In the genomic region with DNA sequence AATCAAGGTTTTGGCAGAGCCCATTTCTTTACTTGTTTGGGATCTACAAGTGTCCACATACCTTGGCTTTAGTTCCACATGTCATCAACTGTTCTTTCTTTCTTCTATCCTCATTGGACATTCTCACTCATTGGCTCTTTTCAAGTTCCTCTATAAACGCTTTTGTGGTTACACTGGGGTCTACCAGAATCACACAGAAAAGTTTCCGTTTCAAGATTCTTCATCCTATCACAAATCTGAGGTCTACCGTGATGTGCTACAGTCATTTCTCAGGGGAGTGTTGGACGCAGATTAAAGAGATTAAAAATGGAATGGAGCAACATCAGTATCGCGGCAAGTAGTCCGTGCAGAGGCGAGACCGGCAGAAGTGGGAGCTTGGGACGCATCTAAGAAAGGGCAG, we compare ENCODE assay signal across 12 mouse cellular contexts. TPM values are rescaled to one million over a fixed set of nuclear protein-coding genes. Genes with fewer than 3 reads are reported as not detected.
"Had no signal": no experiment of that assay in that cellular context is flagged by ENCODE, and none has a peak within 500 bp of the region (broad histone marks: within the 10 kb centered on the region; RNA-seq: fewer than 3 reads in every experiment).

No protein-coding gene starts in this region.

- DNase-seq: lung, adult 18-20 months; lung, embryonic 14.5 days; lung, postnatal 10 days; lung, postnatal 4 days; right cerebral cortex, postnatal 14 days; thymus, adult 2 months; thymus, postnatal 25 days; thymus, postnatal 4 days had no signal

- ATAC-seq: midbrain, embryonic 13.5 days; midbrain, embryonic 15.5 days had no signal

RNA-seq across cellular contexts. Expression of a gene that starts 19.2 kb away (rescaled TPM):
- total RNA-seq: monocyte, adult 5-6 weeks; neutrophil, adult 5-6 weeks had no signal
